Mouse (Mus musculus) CH12.LX (cell line): Measurements from ENCODE around the gene Prkg2. TPM values are rescaled to one million over a fixed set of nuclear protein-coding genes. Genes with fewer than 3 reads are reported as not detected.

ENCODE experiments used
- DNase-seq: peaks from one replicate; pipeline ENCODE4 v3.0.0-alpha.2; 2013; ENCODE audit errors: extremely low read depth
- H3K27ac ChIP-seq: 2 replicates; pipeline ENCODE4 v1.5.1; 2012; ENCODE audit warnings: low read depth, mild to moderate bottlenecking, control low read depth, moderate library complexity; ENCODE audit not compliant: insufficient read depth
- H3K27me3 ChIP-seq: replicated peaks from 2 replicates; pipeline ENCODE3; 2012; ENCODE audit warnings: inconsistent platforms
- H3K36me3 ChIP-seq, 2 experiments: replicated peaks in 1 of 2; 2 replicates each; pipeline versions ENCODE3 to v1.6.1; 2012; ENCODE audit warnings: inconsistent platforms in 1 of 2, low read length in 1 of 2, mild to moderate bottlenecking in 1 of 2, mixed read lengths in 1 of 2, moderate library complexity in 1 of 2; ENCODE audit not compliant: control insufficient read depth in 1 of 2, insufficient read depth in 1 of 2
- H3K4me1 ChIP-seq, 2 experiments: 2 replicates each; pipeline ENCODE4 v1.6.1; 2012; ENCODE audit warnings: inconsistent platforms in 1 of 2, moderate library complexity in 1 of 2; ENCODE audit not compliant: insufficient read depth in 2 of 2, control insufficient read depth in 1 of 2
- H3K4me2 ChIP-seq: 2 replicates; pipeline ENCODE4 v1.6.1; 2012; ENCODE audit warnings: low read depth, mild to moderate bottlenecking, control low read depth; ENCODE audit not compliant: poor library complexity, insufficient read depth, severe bottlenecking
- H3K4me3 ChIP-seq, 3 experiments: fragments of 150-350 bp in 1 of 3; sonication (generic) in 1 of 3; replicated peaks in 1 of 3; 2 replicates each; pipeline versions ENCODE3 to v1.5.1; 2011 to 2012; ENCODE audit warnings: low read depth in 2 of 3, low read length in 2 of 3, mild to moderate bottlenecking in 2 of 3, moderate library complexity in 2 of 3, control low read depth in 1 of 3, improper control_type of control experiment in 1 of 3, inconsistent platforms in 1 of 3, mixed read lengths in 1 of 3; ENCODE audit not compliant: poor library complexity in 1 of 3
- H3K79me2 ChIP-seq: replicated peaks from 2 replicates; pipeline ENCODE4 v1.6.1; 2012; ENCODE audit warnings: mild to moderate bottlenecking, moderate library complexity; ENCODE audit not compliant: control insufficient read depth, poor library complexity, insufficient read depth, severe bottlenecking; ENCODE audit errors: extremely low read depth
- H3K9ac ChIP-seq: 2 replicates; pipeline ENCODE4 v1.6.1; 2012; ENCODE audit warnings: low read depth, mild to moderate bottlenecking, control low read depth, moderate library complexity; ENCODE audit not compliant: insufficient read depth
- H3K9me3 ChIP-seq: replicated peaks from 2 replicates; pipeline ENCODE3; 2012; ENCODE audit warnings: low read length, inconsistent platforms, mixed read lengths
- CTCF ChIP-seq, 2 experiments: IDR thresholded peaks in 1 of 2; conservative IDR thresholded peaks in 1 of 2; 2 replicates each; pipeline ENCODE4 v1.5.1; 2011 to 2012; ENCODE audit warnings: low read depth in 2 of 2, low read length in 2 of 2, improper control_type of control experiment in 1 of 2, inconsistent platforms in 1 of 2, mild to moderate bottlenecking in 1 of 2, moderate library complexity in 1 of 2
- ELF1 ChIP-seq: IDR thresholded peaks from 2 replicates; pipeline ENCODE4 v1.6.1; 2014; ENCODE audit warnings: low read depth, mild to moderate bottlenecking, inconsistent platforms, low read length, improper control_type of control experiment
- EP300 ChIP-seq: IDR thresholded peaks from 2 replicates; pipeline ENCODE4 v1.6.1; 2011; ENCODE audit warnings: low read length, improper control_type of control experiment
- GABPA ChIP-seq: IDR thresholded peaks from 2 replicates; pipeline ENCODE4 v1.6.1; 2012; ENCODE audit warnings: low read depth, low read length, improper control_type of control experiment, inconsistent platforms; ENCODE audit not compliant: insufficient replicate concordance
- HCFC1 ChIP-seq: IDR thresholded peaks from 2 replicates; pipeline ENCODE4 v1.6.1; 2012; ENCODE audit warnings: low read depth, mild to moderate bottlenecking, inconsistent platforms, low read length, improper control_type of control experiment
- IRF4 ChIP-seq: IDR thresholded peaks from 2 replicates; pipeline ENCODE4 v1.6.1; 2014; ENCODE audit warnings: low read depth, mild to moderate bottlenecking, inconsistent platforms, low read length, improper control_type of control experiment
- JUN ChIP-seq: IDR thresholded peaks from 2 replicates; pipeline ENCODE4 v1.6.1; 2011; ENCODE audit warnings: low read depth, mild to moderate bottlenecking, low read length, improper control_type of control experiment, moderate library complexity; ENCODE audit not compliant: insufficient read depth
- JUND ChIP-seq: conservative IDR thresholded peaks from 2 replicates; pipeline ENCODE4 v1.6.1; 2011; ENCODE audit warnings: low read depth, low read length, improper control_type of control experiment
- MEF2A ChIP-seq: IDR thresholded peaks from 2 replicates; pipeline ENCODE4 v1.6.1; 2014; ENCODE audit warnings: low read depth, mild to moderate bottlenecking, inconsistent platforms, low read length, improper control_type of control experiment, borderline replicate concordance
- MYC ChIP-seq: IDR thresholded peaks from 2 replicates; pipeline ENCODE4 v1.6.1; 2011; ENCODE audit warnings: low read depth, mild to moderate bottlenecking, improper control_type of control experiment, low read length
- NELFE ChIP-seq: IDR thresholded peaks from 2 replicates; pipeline ENCODE4 v1.6.1; 2011; ENCODE audit warnings: low read depth, low read length, improper control_type of control experiment
- POLR2A ChIP-seq: IDR thresholded peaks from 2 replicates; pipeline ENCODE4 v1.6.1; 2011; ENCODE audit warnings: low read depth, mild to moderate bottlenecking, improper control_type of control experiment, low read length
- POLR2AphosphoS2 ChIP-seq: IDR thresholded peaks from 2 replicates; pipeline ENCODE4 v1.6.1; 2011; ENCODE audit warnings: low read depth, low read length, improper control_type of control experiment
- RAD21 ChIP-seq: IDR thresholded peaks from 2 replicates; pipeline ENCODE4 v1.6.1; 2011; ENCODE audit warnings: low read depth, mild to moderate bottlenecking, low read length, improper control_type of control experiment, moderate library complexity
- RCOR1 ChIP-seq: conservative IDR thresholded peaks from 2 replicates; pipeline ENCODE4 v1.6.1; 2012; ENCODE audit warnings: low read depth, mild to moderate bottlenecking, inconsistent platforms, low read length, improper control_type of control experiment
- SIN3A ChIP-seq: IDR thresholded peaks from 2 replicates; pipeline ENCODE4 v1.6.1; 2012; ENCODE audit warnings: low read length, improper control_type of control experiment, inconsistent platforms
- SMC3 ChIP-seq: IDR thresholded peaks from 2 replicates; pipeline ENCODE4 v1.6.1; 2011; ENCODE audit warnings: low read depth, low read length, improper control_type of control experiment
- TCF12 ChIP-seq: IDR thresholded peaks from 2 replicates; pipeline ENCODE4 v1.6.1; 2014; ENCODE audit warnings: low read depth, mild to moderate bottlenecking, inconsistent platforms, low read length, improper control_type of control experiment
- USF2 ChIP-seq: conservative IDR thresholded peaks from 2 replicates; pipeline ENCODE4 v1.6.1; 2011; ENCODE audit warnings: low read depth, low read length, improper control_type of control experiment
- ZKSCAN1 ChIP-seq: IDR thresholded peaks from 2 replicates; pipeline ENCODE4 v1.6.1; 2012; ENCODE audit warnings: low read depth, inconsistent platforms, low read length, improper control_type of control experiment, borderline replicate concordance
- ZMIZ1 ChIP-seq: IDR thresholded peaks from 2 replicates; pipeline ENCODE4 v1.6.1; 2012; ENCODE audit warnings: low read depth, mild to moderate bottlenecking, inconsistent platforms, low read length, improper control_type of control experiment
- ZNF384 ChIP-seq: IDR thresholded peaks from 2 replicates; pipeline ENCODE4 v1.6.1; 2012; ENCODE audit warnings: low read depth, low read length, improper control_type of control experiment, inconsistent platforms
- dilution Hi-C: fragments of 300-500 bp; cut with MboI; formaldehyde crosslinking; loops from 2 replicates; pipeline ENCODE4 v1.14.3; 2020; ENCODE audit warnings: low sequenced_read_pairs; ENCODE audit not compliant: extremely low pct_unique_long_range_greater_than_20kb, extremely low pct_ligation_motif_present
- in situ Hi-C: fragments of 300-500 bp; cut with MboI; formaldehyde crosslinking; loops from 3 replicates; pipeline ENCODE4 v1.14.3; 2019; ENCODE audit warnings: low sequenced_read_pairs, low pct_ligation_motif_present, low pct_unique_long_range_greater_than_20kb, mixed read lengths
- polyA plus RNA-seq: library from polyadenylated mRNA; unstranded; fragments of >175 nt; gene quantifications from 2 replicates; pipeline ENCODE4 v1.2.1, GENCODE M21; 2012; ENCODE audit warnings: low read depth; ENCODE audit not compliant: insufficient read length
- total RNA-seq, 2 experiments: library from RNA; depleted of rRNA; stranded (reverse); fragments of 300-350 nt in 1 of 2; fragments of >200 nt in 1 of 2; gene quantifications; 2 replicates each; pipeline ENCODE4 v1.2.3; 2012 to 2014

The Prkg2 gene
- total and polyA plus RNA-seq, 3 experiments: not detected

GRCm38 (mm10) chr5:98966679-98967078 is 70.5 kb downstream of the Prkg2 start:
- no peaks in the 10 kb centered on the region for H3K9me3 ChIP-seq
- H3K36me3 ChIP-seq: no peaks in the 10 kb centered on the region
- no peak overlapping the region for H3K4me3 ChIP-seq
- no peak overlapping the region for H3K4me2 ChIP-seq
- TF ChIP-seq TCF12 (no peak), CTCF (conservative IDR thresholded peaks at IDR 0.05 in 1 of 2, IDR thresholded peaks at IDR 0.05 in 1 of 2; ENCODE audit: low read depth in 2 of 2, low read length in 2 of 2) (no peak), JUN (no peak), SIN3A (no peak), IRF4 (no peak), JUND (no peak), EP300 (no peak), RAD21 (no peak), ZKSCAN1 (no peak), GABPA (no peak), HCFC1 (no peak), POLR2AphosphoS2 (no peak), NELFE (no peak), MEF2A (no peak), ELF1 (no peak), ZNF384 (no peak)
- TF ChIP-seq, all 38 proteins: peak for 0
- in situ Hi-C loops (no loop called here), dilution Hi-C loops (no loop called here)
- Histone ChIP-seq H3K27ac (no peak overlapping the region), H3K9ac (no peak overlapping the region), H3K79me2 (no peaks in the 10 kb centered on the region), H3K27me3 (no peaks in the 10 kb centered on the region), H3K4me1 (no peaks in the 10 kb centered on the region)
- no peak for DNase-seq

GRCm38 (mm10) chr5:98965139-98965538 is 72.0 kb downstream of the Prkg2 start:
- Histone ChIP-seq H3K9ac (no peak overlapping the region), H3K4me3 (no peak overlapping the region), H3K4me1 (no peaks in the 10 kb centered on the region), H3K4me2 (no peak overlapping the region), H3K27ac (no peak overlapping the region), H3K36me3 (no peaks in the 10 kb centered on the region), H3K79me2 (no peaks in the 10 kb centered on the region), H3K27me3 (no peaks in the 10 kb centered on the region), H3K9me3 (no peaks in the 10 kb centered on the region)
- DNase-seq: no peak
- no peak for TF ChIP-seq HCFC1
- TF ChIP-seq MYC: no peak
- no peak for TF ChIP-seq NELFE
- TF ChIP-seq USF2: no peak
- TF ChIP-seq JUN: no peak
- TF ChIP-seq ZNF384: no peak
- TF ChIP-seq EP300: no peak
- no peak for TF ChIP-seq SMC3
- no peak for TF ChIP-seq ZMIZ1
- no peak for TF ChIP-seq RCOR1
- TF ChIP-seq POLR2A: no peak
- in situ Hi-C loops (no loop called here), dilution Hi-C loops (no loop called here)
